Mouse (Mus musculus) spleen, adult 2 months (tissue): ENCODE measurements at regions not wholly inside any gene's neighbourhood (a gene's known extent, or its start where the extent isn't known, plus 50 kb on each side); places are given as distances from the start of the nearest gene placed in this dataset.

Source experiments
- CTCF ChIP-seq: fragments of 200-500 bp; IDR thresholded peaks from 2 replicates; pipeline ENCODE4 v1.5.1; 2011; ENCODE audit warnings: mild to moderate bottlenecking, inconsistent platforms; ENCODE audit not compliant: insufficient read depth, insufficient read length, insufficient replicate concordance; ENCODE audit errors: extremely low read depth
- POLR2A ChIP-seq: fragments of 200-500 bp; IDR thresholded peaks from 2 replicates; pipeline ENCODE4 v1.6.1; 2011; ENCODE audit warnings: low read depth, low read length, inconsistent platforms

DNA sequence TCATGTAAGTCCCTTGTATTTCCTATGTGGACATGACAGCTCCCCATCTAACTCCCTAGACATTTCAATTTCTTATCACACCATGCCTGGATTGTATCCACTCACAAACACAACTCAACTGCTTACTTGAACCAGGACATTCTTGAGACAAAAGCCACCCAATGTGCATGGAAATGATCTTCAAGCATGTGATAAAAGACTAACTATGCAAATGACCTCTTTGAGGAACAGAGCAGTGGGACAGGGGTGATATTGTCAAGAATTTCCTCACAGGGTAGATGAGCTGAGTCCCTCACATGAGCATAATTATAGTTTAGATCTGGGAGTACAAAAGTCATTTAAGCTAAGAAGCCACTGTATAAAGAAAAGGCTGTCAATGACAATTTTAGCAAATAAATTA is 259.0 kb downstream of the Lpin1 start:
- TF ChIP-seq CTCF (no peak), POLR2A (no peak)
